Mouse (Mus musculus): ENCODE results near the gene Gm47969. TPM values are rescaled to one million over a fixed set of nuclear protein-coding genes. Genes with fewer than 3 reads are reported as not detected.
"Not testable (repeated sequence)": the region's sequence is repeated elsewhere in the genome, so short reads cannot be mapped to it uniquely, and the experiment has no call there.

The Gm47969 gene
- polyA plus RNA-seq (2011; ENCODE audit: insufficient read length, low read depth, missing spikeins) = not detected in 2 replicates

GRCm38 (mm10) chr1:83044882-83045427 is at the start of gene Gm47969:
TSS of gene Gm47969 (plus strand) at chr1:83044932.
- Histone ChIP-seq H3K4me1 (ENCODE audit: control insufficient read depth, insufficient read depth, low read length) (no peaks in the 10 kb centered on the region), H3K27ac (ENCODE audit: insufficient read depth, low read length) (no peak within 1 kb of the TSS), H3K4me3 (ENCODE audit: insufficient read depth, low read length) (no peak within 1 kb of the TSS)
- TF ChIP-seq CTCF (IDR thresholded peaks at IDR 0.05; ENCODE audit: borderline replicate concordance, insufficient read depth, low read length) = no peak
- no peak for TF ChIP-seq POLR2A (IDR thresholded peaks at IDR 0.05; ENCODE audit: low read depth, low read length)

- H3K4me3 ChIP-seq (ENCODE audit: insufficient read depth, low read length); H3K4me1 ChIP-seq (ENCODE audit: control insufficient read depth, insufficient read depth, low read length); H3K27ac ChIP-seq (ENCODE audit: insufficient read depth, low read length): not testable (repeated sequence)
Measured at GRCm38 (mm10) chr1:83000306-83000705, 44.4 kb upstream of the Gm47969 start, which contains the start of gene Gm47959. TSS of gene Gm47959 (plus strand) at chr1:83000548.

DNA sequence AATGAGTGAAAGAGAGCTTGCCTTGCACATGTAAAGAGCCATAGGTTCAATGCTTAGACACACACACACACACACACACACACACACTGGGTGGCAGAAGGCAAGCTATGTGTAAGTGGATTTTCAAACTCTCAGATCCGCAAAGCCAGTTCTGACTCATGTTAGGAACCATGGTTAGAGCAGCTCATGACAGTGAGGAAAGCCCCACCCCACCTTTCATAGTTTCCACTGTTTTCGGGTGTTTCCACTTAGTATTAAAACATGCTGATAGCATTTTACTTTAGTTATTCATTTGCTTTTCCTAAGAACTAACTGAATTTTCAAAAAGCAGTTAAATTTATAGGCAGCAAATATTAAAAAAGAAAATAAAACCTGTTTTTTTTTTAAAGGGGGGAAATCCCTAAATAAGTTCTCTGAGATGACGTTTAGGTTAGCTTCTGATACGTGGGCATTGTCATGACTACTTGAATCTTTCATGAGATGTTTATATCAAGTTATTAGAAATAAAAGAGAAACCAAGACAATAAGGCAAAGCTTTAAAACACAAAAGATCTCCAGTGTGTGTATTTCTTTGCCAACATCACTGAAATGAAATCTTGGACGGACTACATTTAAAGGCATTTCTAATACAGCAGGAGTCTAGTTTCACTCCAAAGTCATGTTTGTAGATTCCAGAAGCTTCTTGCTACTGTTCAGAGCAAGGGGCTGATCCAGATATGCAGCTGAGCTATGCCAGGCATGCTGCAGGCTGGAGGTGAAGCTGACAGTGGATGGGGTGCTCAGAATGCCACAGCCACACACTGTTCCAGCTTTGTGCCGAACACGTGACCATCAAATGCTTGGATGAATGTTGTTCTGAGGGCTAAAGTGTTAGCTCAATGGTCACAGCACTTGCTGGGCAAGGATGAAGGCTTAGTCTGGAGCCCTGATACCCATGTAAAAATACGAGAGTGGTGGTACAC is 38.2 kb upstream of the Gm47969 start:
- no peak for TF ChIP-seq POLR2A (IDR thresholded peaks at IDR 0.05; ENCODE audit: low read depth, low read length)
- TF ChIP-seq CTCF (IDR thresholded peaks at IDR 0.05; ENCODE audit: borderline replicate concordance, insufficient read depth, low read length) = no peak

GRCm38 (mm10) chr1:83007471-83007870 is 37.3 kb upstream of the Gm47969 start:
- TF ChIP-seq POLR2A (IDR thresholded peaks at IDR 0.05; ENCODE audit: low read depth, low read length) (no peak), CTCF (IDR thresholded peaks at IDR 0.05; ENCODE audit: borderline replicate concordance, insufficient read depth, low read length) (no peak)
- no peak overlapping the region for H3K27ac ChIP-seq (ENCODE audit: insufficient read depth, low read length)
- H3K4me1 ChIP-seq (ENCODE audit: control insufficient read depth, insufficient read depth, low read length) = no peaks in the 10 kb centered on the region
- H3K4me3 ChIP-seq (ENCODE audit: insufficient read depth, low read length) = no peak overlapping the region

More for the DNA sequence above, 38.2 kb upstream of the Gm47969 start:
- Histone ChIP-seq H3K27ac (ENCODE audit: insufficient read depth, low read length) (no peak overlapping the region), H3K4me1 (ENCODE audit: control insufficient read depth, insufficient read depth, low read length) (no peaks in the 10 kb centered on the region), H3K4me3 (ENCODE audit: insufficient read depth, low read length) (no peak overlapping the region)

GRCm38 (mm10) chr1:83014477-83014876 is 30.3 kb upstream of the Gm47969 start:
- Histone ChIP-seq H3K27ac (ENCODE audit: insufficient read depth, low read length) (no peak overlapping the region), H3K4me3 (ENCODE audit: insufficient read depth, low read length) (no peak overlapping the region), H3K4me1 (ENCODE audit: control insufficient read depth, insufficient read depth, low read length) (no peaks in the 10 kb centered on the region)
- no peak for TF ChIP-seq CTCF (IDR thresholded peaks at IDR 0.05; ENCODE audit: borderline replicate concordance, insufficient read depth, low read length)
- TF ChIP-seq POLR2A (IDR thresholded peaks at IDR 0.05; ENCODE audit: low read depth, low read length) = no peak

DNA sequence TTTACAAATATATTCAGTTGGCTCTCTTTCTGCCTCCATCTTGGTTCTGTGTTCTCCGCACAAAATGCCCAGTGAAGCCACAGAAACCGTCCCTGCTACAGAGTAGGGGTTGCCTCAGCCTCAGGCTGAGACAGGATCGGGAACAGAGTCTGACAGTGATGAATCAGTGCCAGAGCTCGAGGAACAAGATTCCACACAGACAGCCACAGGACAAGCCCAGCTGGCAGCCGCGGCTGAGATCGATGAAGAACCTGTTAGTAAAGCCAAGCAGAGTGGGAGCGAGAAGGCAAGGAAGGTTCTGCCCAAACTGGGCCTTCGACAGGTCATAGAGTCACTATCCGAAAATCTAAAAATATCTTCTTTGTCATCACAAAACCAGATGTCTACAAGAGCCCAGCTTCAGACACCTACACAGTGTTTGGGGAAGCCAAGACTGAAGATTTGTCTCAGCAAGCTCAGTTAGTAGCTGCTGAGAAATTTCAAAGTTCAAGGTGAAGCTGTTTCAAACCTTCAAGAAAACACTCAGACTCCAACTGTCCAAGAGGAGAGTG is 29.3 kb upstream of the Gm47969 start:
- Histone ChIP-seq H3K4me3 (ENCODE audit: insufficient read depth, low read length) (no peak overlapping the region), H3K27ac (ENCODE audit: insufficient read depth, low read length) (no peak overlapping the region), H3K4me1 (ENCODE audit: control insufficient read depth, insufficient read depth, low read length) (no peaks in the 10 kb centered on the region)
- TF ChIP-seq CTCF (IDR thresholded peaks at IDR 0.05; ENCODE audit: borderline replicate concordance, insufficient read depth, low read length) (no peak), POLR2A (IDR thresholded peaks at IDR 0.05; ENCODE audit: low read depth, low read length) (no peak)

GRCm38 (mm10) chr1:83016556-83016955 is 28.2 kb upstream of the Gm47969 start:
- Histone ChIP-seq H3K27ac (ENCODE audit: insufficient read depth, low read length) (no peak overlapping the region), H3K4me3 (ENCODE audit: insufficient read depth, low read length) (no peak overlapping the region), H3K4me1 (ENCODE audit: control insufficient read depth, insufficient read depth, low read length) (0 out of 2 replicates have a peak, but pooled peaks cover 3% of the 10 kb centered on the region)
- no peak for TF ChIP-seq POLR2A (IDR thresholded peaks at IDR 0.05; ENCODE audit: low read depth, low read length)
- TF ChIP-seq CTCF (IDR thresholded peaks at IDR 0.05; ENCODE audit: borderline replicate concordance, insufficient read depth, low read length) = no peak

GRCm38 (mm10) chr1:83031950-83032349 is 12.8 kb upstream of the Gm47969 start:
- no peak for TF ChIP-seq POLR2A (IDR thresholded peaks at IDR 0.05; ENCODE audit: low read depth, low read length)
- no peak for TF ChIP-seq CTCF (IDR thresholded peaks at IDR 0.05; ENCODE audit: borderline replicate concordance, insufficient read depth, low read length)
- no peak overlapping the region for H3K27ac ChIP-seq (ENCODE audit: insufficient read depth, low read length)
- no peak overlapping the region for H3K4me3 ChIP-seq (ENCODE audit: insufficient read depth, low read length)

GRCm38 (mm10) chr1:83032508-83032907 is 12.2 kb upstream of the Gm47969 start:
- H3K4me1 ChIP-seq (ENCODE audit: control insufficient read depth, insufficient read depth, low read length) = no peaks in the 10 kb centered on the region
- H3K27ac ChIP-seq (ENCODE audit: insufficient read depth, low read length) = no peak overlapping the region
- no peak for TF ChIP-seq POLR2A (IDR thresholded peaks at IDR 0.05; ENCODE audit: low read depth, low read length)
- no peak for TF ChIP-seq CTCF (IDR thresholded peaks at IDR 0.05; ENCODE audit: borderline replicate concordance, insufficient read depth, low read length)
- no peak overlapping the region for H3K4me3 ChIP-seq (ENCODE audit: insufficient read depth, low read length)

More at GRCm38 (mm10) chr1:83031950-83032349, 12.8 kb upstream of the Gm47969 start:
- H3K4me1 ChIP-seq (ENCODE audit: control insufficient read depth, insufficient read depth, low read length) = no peaks in the 10 kb centered on the region

- no peak for TF ChIP-seq POLR2A (IDR thresholded peaks at IDR 0.05; ENCODE audit: low read depth, low read length)
- no peak for TF ChIP-seq CTCF (IDR thresholded peaks at IDR 0.05; ENCODE audit: borderline replicate concordance, insufficient read depth, low read length)
- no peak overlapping the region for H3K27ac ChIP-seq (ENCODE audit: insufficient read depth, low read length)
- no peak overlapping the region for H3K4me3 ChIP-seq (ENCODE audit: insufficient read depth, low read length)
- no peaks in the 10 kb centered on the region for H3K4me1 ChIP-seq (ENCODE audit: control insufficient read depth, insufficient read depth, low read length)
Measured at GRCm38 (mm10) chr1:83034509-83034908, 10.2 kb upstream of the Gm47969 start.

Data from embryonic fibroblast, embryonic 13.5 days (primary cell).